Mouse (Mus musculus): ENCODE results near the gene Ddx6.

GRCm38 (mm10) chr9:44589095-44589494, 15.6 kb upstream of the Ddx6 start:
- no peak for TF ChIP-seq CTCF (conservative IDR thresholded peaks at IDR 0.05; ENCODE audit: insufficient read depth, insufficient read length, low read depth, low read length)
- no peak for TF ChIP-seq POLR2A (IDR thresholded peaks at IDR 0.05; ENCODE audit: low read depth, low read length)
